Mouse (Mus musculus) midbrain, embryonic 16.5 days (tissue): ENCODE data around the gene Trpt1. TPM values are rescaled to one million over a fixed set of nuclear protein-coding genes. Genes with fewer than 3 reads are reported as not detected.

Experiments
- ATAC-seq: fragments of 200-750 bp; cut with Nextera tagmentation; 2 replicates; pipeline ENCODE4 v1.8.0; 2017; ENCODE audit warnings: moderate TSS enrichment
- H3K27ac ChIP-seq: fragments of 300-500 bp; sonication (generic); 2 replicates; pipeline ENCODE4 v1.5.1; 2014; ENCODE audit warnings: mild to moderate bottlenecking, low read length, mixed read lengths
- H3K27me3 ChIP-seq: fragments of 300-500 bp; sonication (generic); 2 replicates; pipeline ENCODE4 v1.6.1; 2014; ENCODE audit warnings: low read depth, low read length, mixed read lengths; ENCODE audit not compliant: control insufficient read depth, insufficient read depth
- H3K36me3 ChIP-seq: fragments of 300-500 bp; sonication (generic); 2 replicates; pipeline ENCODE4 v1.6.1; 2014; ENCODE audit warnings: mild to moderate bottlenecking, low read length, moderate library complexity, mixed read lengths; ENCODE audit not compliant: control insufficient read depth, insufficient read depth
- H3K4me1 ChIP-seq: fragments of 300-500 bp; sonication (generic); 2 replicates; pipeline ENCODE4 v1.6.1; 2014; ENCODE audit warnings: mild to moderate bottlenecking, low read length, mixed read lengths; ENCODE audit not compliant: control insufficient read depth, insufficient read depth
- H3K4me2 ChIP-seq: fragments of 300-500 bp; sonication (generic); 2 replicates; pipeline ENCODE4 v1.6.1; 2014; ENCODE audit warnings: mild to moderate bottlenecking, low read length, mixed read lengths
- H3K4me3 ChIP-seq: fragments of 300-500 bp; sonication (generic); 2 replicates; pipeline ENCODE4 v1.5.1; 2014; ENCODE audit warnings: low read depth, mild to moderate bottlenecking, low read length, moderate library complexity, mixed read lengths
- H3K9ac ChIP-seq: fragments of 300-500 bp; sonication (generic); 2 replicates; pipeline ENCODE4 v1.6.1; 2014; ENCODE audit warnings: low read depth, low read length, mixed read lengths
- H3K9me3 ChIP-seq: fragments of 300-500 bp; sonication (generic); replicated peaks from 2 replicates; pipeline ENCODE4 v1.6.1; 2014; ENCODE audit warnings: mild to moderate bottlenecking, low read length, mixed read lengths; ENCODE audit not compliant: control insufficient read depth, poor library complexity, severe bottlenecking
- WGBS: fragments of 180-500 bp; shearing (Covaris S2); extraction: QIAGEN DNeasy Blood & Tissue Kit; methylation state at CpG from one replicate; pipeline ENCODE4 v1.1.7; 2014; 5-methylcytosine and 5-hydroxymethylcytosine counted together
- polyA plus RNA-seq: library from polyadenylated mRNA; unstranded; fragments of >200 nt; fragmentation: Nextera tagmentation; extraction: Ambion mirVana; gene quantifications from 2 replicates; pipeline ENCODE4 v1.2.1, GENCODE M21; 2015

Gene Trpt1
- polyA plus RNA-seq, 1 experiment from 2014 or later: 17.3 TPM

- ATAC-seq: no peak
- WGBS: 51% methylated on average over 4 of the region's 4 CpGs
These were observed 48.8 kb downstream of the Trpt1 start for GRCm38 (mm10) chr19:7044706-7045105.

More at GRCm38 (mm10) chr19:7044706-7045105, 48.8 kb downstream of the Trpt1 start:
- Histone ChIP-seq H3K27me3 (no peaks in the 10 kb centered on the region), H3K36me3 (no peaks in the 10 kb centered on the region), H3K4me3 (no peak overlapping the region), H3K9me3 (no peaks in the 10 kb centered on the region), H3K4me2 (no peak overlapping the region), H3K4me1 (peaks cover 5% of the 10 kb centered on the region), H3K9ac (no peak overlapping the region), H3K27ac (no peak overlapping the region)

Other genes starting within 250 kb of the Trpt1 start
- gene Rps6ka4, start 155.5 kb upstream of the Trpt1 start, polyA plus RNA-seq: 10.1 and 14.6 TPM in 2 replicates
- 0.27 and 0.55 TPM in 2 replicates for gene Ccdc88b, start 137.9 kb upstream of the Trpt1 start, polyA plus RNA-seq
- gene Trmt112, start 86.4 kb upstream of the Trpt1 start, polyA plus RNA-seq: 95.3 and 107 TPM in 2 replicates
- 353 and 382 TPM in 2 replicates for gene Prdx5, start 86.0 kb upstream of the Trpt1 start, polyA plus RNA-seq
- 13.2 and 13.4 TPM in 2 replicates for gene Esrra, start 74.3 kb upstream of the Trpt1 start, polyA plus RNA-seq
- 0.85 and 1.9 TPM in 2 replicates for gene Catsperz, start 70.8 kb upstream of the Trpt1 start, polyA plus RNA-seq
- 7.7 and 11.7 TPM in 2 replicates for gene Kcnk4, start 61.6 kb upstream of the Trpt1 start, polyA plus RNA-seq
- 84.7 and 92.5 TPM in 2 replicates for gene Bad, start 54.3 kb upstream of the Trpt1 start, polyA plus RNA-seq
- 68.8 and 69.7 TPM in 2 replicates for gene Gpr137, start 53.7 kb upstream of the Trpt1 start, polyA plus RNA-seq
- 111 and 136 TPM in 2 replicates for gene Ppp1r14b, start 21.2 kb upstream of the Trpt1 start, polyA plus RNA-seq
- gene Plcb3, start 19.7 kb upstream of the Trpt1 start, polyA plus RNA-seq: 9.7 and 10.7 TPM in 2 replicates
- 114 and 129 TPM in 2 replicates for gene Fkbp2, start 15.6 kb upstream of the Trpt1 start, polyA plus RNA-seq
- 41.9 and 57.8 TPM in 2 replicates for gene Vegfb, start 8.5 kb upstream of the Trpt1 start, polyA plus RNA-seq
- 21.6 and 22.9 TPM in 2 replicates for gene Dnajc4, start 3.6 kb upstream of the Trpt1 start, polyA plus RNA-seq
- 19.4 and 19.6 TPM in 2 replicates for gene Nudt22, start within 50 bp of the Trpt1 start, polyA plus RNA-seq
- 3.0 and 3.5 TPM in 2 replicates for gene Fermt3, start 23.3 kb downstream of the Trpt1 start, polyA plus RNA-seq
- gene Stip1, start 43.8 kb downstream of the Trpt1 start, polyA plus RNA-seq: 204 and 211 TPM in 2 replicates
- 4.4 and 5.9 TPM in 2 replicates for gene Macrod1, start 60.7 kb downstream of the Trpt1 start, polyA plus RNA-seq
- gene Flrt1, start 109.6 kb downstream of the Trpt1 start, polyA plus RNA-seq: 11.6 and 12.0 TPM in 2 replicates
- gene Otub1, start 210.2 kb downstream of the Trpt1 start, polyA plus RNA-seq: 235 and 240 TPM in 2 replicates
- gene Cox8a, start 221.5 kb downstream of the Trpt1 start, polyA plus RNA-seq: 837 and 884 TPM in 2 replicates
- gene Naa40, start 245.1 kb downstream of the Trpt1 start, polyA plus RNA-seq: 68.1 and 69.6 TPM in 2 replicates